Mouse (Mus musculus) cerebellum, adult (tissue): ENCODE results near the gene Cacna1e.

Experiments
- ATAC-seq: cut with Nextera tagmentation; 2 replicates; pipeline ENCODE4 v1.9.2; 2017; ENCODE audit warnings: mild to moderate bottlenecking, moderate library complexity, mixed read lengths; ENCODE audit not compliant: insufficient number of reproducible peaks, low FRiP score, low TSS enrichment

Gene Cacna1e

DNA sequence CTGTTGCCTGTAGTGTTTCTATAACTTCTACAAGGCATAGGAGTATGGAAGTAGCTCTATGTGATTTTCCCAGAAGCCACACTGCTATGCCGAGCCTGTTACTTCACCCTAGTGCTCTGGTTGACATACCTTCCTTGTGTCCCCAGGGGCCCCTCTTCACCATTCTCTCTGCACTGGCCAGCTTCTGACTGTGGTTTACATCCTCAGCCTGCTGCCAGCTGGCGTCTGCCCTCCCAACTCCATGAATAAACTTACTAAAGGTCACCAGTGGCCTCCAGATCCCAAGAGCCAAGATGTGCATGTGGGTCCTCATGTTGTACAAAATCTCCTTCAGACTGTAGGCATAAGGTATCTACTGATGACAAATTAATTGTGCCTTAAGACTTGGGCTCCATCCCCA, 230.3 kb downstream of the Cacna1e start:
- no peak for ATAC-seq

DNA sequence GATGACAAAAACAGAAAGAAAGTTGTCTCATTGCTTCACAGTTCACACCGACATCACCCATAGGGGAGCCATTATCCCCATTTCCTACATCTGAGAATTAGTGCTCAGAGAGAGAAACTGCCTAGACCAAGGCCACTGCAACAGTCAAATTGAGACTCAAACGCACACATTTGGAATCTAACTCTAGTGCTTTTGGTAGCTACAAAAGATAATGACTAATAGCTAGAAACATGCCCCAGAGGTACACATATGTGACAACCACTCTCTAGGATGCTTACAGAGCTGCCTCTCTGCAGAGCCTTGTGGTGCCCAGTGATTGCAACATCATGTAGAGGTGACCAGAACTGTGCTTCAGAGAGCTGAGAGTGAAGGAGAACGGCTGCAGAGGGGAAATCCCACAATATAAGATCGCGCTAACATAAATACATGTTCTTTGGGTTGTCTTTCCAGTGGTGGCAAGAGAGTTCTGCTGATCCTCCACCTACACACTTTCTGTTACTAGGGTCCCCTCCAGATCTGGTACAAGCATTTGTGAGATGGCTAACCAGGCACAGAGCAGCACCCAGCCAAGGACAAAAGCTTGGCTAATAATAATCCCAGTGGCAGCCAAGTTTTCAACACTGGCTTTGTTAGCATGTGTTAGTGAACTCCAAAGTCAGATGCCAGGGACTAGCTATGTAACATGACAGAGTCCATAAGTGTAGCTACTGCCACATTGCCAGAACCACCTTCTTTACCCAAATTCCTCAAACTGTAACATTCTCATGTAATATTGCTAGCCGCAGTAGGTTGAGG, 237.9 kb downstream of the Cacna1e start:
- no peak for ATAC-seq

DNA sequence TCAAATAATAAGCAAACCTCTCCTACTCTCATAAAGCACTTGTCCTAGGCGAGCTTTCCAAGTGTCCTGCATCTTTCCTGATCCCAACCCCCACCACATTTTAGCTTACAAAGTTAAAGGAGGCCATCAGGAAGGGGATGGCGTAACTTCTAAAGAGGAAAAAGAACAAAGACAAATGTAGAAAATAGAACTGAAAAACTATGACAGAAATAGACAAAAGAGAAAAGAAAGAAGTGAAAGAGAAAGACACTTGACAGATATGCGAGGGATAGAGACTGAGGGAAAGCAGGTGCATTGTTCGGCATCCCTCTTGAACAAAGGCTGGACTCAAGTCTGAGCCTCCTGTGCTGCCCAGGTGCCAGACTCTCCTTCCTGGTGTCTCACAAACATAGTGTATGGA, 246.5 kb downstream of the Cacna1e start:
- ATAC-seq: no peak

DNA sequence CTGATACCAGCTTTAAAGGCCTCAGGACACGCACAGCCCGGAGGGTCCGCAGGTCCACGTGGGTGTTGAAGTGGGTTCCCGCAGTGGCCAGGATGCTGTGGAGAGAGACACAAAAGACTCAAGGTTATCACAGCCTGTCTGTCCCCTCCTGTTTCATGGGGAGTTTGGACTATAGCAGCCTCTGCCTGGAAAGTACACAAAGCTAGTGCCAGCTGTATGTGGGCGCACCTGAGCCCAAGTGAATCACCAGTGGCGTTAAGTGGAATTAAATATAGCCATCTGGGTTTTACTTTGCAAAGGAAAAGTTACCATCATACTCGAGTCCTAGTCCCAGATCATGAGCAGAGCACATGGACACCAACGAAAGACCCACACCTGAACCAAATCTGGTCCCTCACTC, 248.5 kb downstream of the Cacna1e start:
- no peak for ATAC-seq

DNA sequence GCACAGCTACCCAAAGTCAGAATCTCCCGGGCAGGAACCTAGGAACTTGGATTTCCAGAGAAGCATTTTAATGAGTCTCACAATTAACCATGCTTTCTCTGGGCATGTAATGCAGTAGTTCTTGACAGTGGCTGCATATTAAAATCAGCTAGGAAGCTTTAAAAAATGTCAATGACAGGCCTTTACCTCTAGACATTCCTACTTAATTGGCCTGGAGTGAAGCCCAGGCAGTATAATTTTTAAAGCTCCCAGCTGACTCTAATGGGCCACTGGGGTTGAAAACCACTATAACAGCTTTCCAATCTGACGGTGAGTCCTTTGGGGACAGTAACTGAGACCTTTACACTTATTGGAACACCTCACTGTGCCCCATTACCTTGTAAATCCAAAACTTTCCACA, 251.4 kb downstream of the Cacna1e start:
- ATAC-seq: no peak

DNA sequence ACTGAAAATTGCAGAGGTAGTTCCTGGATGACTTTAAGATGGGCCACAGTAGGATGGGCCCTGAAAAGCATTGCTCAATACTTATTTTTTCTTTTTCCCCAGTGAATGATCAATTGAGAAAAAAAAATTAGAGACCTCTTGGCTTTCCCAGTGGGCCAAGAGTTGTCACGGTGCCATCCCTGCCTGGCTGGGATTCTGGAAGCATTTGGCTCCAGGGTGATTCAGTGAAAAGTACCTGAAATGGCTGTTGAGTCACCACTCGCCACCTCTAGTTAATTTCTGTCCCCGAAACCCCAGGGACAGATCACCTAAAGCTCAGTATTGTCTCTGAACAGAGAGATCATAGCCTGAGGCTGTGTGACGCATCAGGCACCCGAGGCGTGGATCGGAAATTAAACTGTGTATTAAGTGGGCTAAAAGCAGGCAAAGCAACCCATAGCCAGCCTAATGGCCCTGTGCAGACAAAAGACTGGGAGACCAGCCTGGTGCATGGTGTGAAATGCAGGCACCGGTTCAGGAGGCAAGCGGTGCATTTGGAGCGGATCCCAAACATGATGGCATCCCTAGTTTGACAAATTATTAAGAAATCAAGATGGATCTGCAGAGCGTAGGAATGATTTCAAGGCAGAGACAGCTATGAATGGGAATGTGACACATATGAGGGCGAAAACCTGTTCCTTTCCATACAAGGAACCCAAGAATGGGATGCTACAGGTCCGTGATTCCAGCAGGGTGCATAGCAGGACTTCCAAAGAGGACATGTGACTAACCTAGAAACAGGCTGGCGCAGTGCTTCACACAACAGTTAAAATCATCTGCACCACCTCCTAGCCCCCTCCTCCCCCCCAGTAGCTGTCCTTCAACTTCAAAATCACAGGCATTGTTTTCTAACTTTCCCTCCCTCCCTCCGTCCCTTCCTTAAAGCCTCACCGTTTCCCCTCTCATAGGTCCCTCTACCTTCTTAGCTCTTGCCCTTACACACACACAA, 261.3 kb downstream of the Cacna1e start:
- ATAC-seq: peak; percentile 85

DNA sequence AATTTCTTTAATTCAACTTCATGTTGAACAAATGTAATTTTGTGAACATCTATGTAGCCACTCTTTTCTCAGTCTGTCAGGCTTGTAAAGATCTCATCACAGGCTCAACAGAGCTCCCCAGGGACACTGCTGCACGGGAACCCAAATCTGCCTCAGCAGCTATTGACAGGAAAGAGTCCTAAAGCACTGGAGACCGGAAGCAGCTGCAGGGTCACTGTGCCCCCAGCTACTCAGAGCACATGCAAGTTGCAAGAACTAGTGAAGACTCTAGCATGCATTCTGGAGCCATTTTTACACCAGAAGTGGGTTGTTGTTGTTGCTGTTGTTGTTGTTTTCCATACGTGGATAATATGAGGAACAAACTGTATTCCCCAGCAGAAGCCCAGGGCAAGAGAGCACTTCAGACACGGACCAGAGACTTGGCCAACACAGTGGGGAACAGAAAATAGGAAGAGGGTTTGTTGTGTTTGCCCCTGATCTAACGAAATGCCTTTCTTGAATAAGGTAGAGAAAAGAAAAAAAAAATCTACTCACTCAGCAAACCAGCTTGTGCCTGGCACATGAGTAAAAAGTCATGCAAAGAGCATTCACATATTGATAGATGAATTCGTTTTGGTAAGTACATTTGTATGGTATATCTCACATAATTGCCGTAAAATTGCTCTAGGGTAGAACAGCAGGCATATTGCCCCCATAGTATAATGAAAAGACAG, 266.4 kb downstream of the Cacna1e start:
- no peak for ATAC-seq

DNA sequence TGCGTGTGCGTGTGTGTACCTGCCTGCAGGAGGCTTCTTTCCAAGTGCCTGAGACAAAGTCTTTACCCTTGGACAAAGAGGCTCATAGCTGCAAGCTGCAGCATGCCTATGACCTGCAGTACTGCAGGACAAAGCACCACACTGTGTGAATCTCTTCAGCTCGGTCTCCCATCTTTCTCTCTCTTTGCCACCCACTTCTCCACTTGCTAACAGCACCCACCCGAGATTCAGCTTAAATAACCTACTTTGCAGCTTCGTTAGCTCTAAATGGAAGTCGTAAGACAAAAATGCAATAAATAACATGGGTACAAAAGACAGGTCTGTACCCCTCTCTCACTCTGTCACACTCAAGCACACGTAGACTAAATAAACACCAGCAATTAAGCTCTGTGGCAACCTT, 268.5 kb downstream of the Cacna1e start:
- ATAC-seq: no peak

DNA sequence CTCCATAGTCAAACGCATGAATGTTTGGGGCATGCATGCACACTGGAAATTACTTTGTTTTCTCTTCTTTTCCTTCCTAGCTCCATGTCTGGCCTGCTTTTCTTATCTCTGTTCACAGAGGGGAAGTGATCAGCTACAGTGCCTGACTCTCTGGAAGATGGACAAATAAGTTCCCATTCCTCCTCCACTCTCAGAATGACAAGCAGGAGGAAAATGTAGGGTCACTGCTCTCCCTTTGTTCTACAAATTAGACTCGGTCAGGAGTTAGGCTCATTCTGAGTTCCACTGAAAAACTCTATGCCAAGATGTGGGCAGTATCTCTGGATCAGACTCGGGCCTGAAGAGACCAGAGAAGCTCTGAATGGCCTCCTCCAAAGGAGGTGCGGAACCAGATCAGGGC, 275.8 kb downstream of the Cacna1e start:
- no peak for ATAC-seq

DNA sequence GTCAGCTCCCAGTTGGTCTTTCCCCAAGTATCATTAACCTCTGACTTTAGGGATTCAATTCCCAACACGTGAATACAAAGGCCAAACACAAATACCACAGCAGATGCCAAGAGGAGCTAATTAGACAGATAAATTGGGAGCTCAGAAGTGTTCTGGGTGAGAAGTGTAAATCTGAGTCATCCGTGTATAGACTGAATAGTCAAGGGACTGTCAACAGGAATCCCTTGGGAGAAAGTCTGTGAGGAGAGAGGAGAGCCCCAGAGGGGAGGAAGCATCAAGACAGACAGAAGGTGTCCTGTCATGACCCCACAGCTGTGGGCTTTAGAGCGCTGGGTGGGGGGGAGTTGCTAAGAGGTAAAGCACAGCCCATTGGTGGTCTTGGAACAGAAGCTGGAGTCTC, 276.9 kb downstream of the Cacna1e start:
- ATAC-seq: no peak

DNA sequence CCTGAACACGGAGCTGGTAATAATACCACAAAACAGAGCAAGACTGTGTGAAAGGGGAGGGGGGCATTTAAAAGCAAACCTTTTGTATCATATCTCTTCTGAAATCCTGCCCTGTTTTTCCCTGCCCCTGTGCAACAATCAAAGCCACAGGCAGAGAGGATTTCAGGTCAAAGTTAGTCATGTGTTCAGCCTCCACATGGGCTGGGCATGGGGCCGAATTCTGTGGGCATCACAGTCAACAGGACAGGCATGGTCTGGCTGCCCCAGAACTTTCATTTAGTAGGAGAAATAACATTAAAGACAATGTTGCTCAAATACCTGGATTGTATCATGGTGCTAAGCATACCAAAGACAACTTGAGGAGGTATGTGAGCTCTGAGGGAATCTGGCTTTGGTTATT, 278.7 kb downstream of the Cacna1e start:
- 0 out of 2 replicates have a peak, but pooled peaks have one; percentile 41 for ATAC-seq

DNA sequence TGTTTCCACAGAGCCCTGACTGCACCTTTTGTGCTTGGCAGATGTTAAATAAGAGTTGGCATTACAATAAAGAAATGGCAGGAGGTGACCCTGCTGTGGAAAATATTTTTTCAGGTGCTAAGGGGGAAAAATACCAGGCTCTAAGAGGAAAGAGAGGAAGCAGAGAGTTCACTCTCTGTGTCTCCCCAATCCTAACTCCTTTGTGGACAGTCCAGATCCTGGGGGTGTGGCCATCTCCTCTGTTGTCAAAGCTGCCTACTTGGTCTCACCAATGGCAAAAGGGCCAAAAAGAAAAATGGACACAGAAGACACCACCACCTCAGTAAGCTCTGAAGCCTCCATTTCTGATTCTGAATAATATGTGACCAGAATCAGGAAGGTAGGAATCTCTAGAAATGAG, 280.5 kb downstream of the Cacna1e start:
- no peak for ATAC-seq

DNA sequence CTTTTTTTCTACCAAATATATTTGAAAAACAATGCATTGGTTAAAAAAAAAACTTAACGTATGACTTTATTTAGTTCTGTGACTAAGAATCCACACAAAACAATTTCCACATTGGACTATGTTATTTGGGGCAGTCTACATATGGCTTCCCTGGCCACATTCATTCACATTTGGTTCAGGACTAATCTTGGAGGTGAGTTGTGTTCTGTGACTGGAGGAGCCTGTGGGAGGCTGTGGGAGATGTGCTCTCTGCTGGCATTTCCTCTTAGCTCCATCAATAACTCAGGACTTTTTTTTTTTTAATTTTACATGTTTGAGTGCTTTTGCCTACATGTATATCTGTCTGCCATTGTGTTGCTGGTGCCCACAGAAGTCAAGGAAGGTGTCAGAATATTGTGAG, 281.8 kb downstream of the Cacna1e start:
- ATAC-seq: no peak

DNA sequence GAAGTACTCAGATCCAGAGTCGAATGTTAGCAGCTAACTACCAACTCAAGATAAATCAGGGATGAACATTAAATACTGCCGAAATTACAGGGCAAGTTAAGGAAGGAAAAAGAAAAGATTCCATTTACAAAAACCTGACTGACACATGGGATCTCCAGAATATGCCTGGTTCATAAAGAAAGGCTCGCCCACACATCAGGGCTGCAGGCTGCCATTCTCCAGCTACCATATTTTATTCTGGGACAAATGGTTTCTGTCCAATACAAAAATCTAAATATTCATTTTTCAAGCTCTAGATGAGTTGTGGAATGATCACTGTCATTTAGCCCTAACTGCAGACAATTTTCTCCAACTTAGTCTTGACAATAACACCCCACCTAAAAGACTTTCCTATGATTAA, 301.8 kb downstream of the Cacna1e start:
- no peak for ATAC-seq

DNA sequence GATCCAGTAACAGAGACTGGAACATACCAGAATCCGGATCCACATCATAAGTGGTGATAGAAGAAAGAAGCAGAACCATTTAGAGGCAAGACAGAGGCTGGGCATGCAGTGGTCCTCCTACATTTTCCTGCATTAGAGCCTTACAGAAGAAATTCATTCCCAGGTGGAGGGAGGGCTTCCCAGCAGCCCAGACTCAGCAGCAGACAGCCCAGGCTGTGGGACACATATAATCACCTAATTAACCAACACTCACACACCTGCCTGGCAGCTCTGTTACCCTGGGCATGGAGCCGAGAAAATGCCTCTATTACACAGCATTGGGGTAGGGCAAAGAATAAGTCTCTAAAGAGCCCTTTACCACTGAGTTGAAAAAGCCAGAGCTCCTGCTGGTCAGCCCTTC, 304.4 kb downstream of the Cacna1e start:
- no peak for ATAC-seq

DNA sequence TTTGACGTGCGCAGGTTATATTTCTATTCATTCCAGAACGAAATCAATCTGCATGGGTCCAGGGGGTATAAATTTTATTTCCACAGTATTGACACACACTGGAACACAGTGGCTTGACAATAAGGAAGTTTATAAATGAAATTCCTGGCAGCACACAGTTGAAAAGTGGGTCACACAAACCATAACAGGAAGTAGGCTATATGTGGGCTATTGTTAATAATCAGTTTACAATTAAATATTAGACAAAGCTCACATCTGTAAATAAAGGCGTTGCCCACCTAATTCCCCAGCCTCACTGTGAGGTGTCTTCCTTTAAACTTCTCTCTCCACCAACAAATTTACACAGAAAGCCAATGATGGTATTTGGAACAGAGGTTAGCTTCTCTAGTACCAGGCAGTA, 305.6 kb downstream of the Cacna1e start:
- ATAC-seq: no peak

DNA sequence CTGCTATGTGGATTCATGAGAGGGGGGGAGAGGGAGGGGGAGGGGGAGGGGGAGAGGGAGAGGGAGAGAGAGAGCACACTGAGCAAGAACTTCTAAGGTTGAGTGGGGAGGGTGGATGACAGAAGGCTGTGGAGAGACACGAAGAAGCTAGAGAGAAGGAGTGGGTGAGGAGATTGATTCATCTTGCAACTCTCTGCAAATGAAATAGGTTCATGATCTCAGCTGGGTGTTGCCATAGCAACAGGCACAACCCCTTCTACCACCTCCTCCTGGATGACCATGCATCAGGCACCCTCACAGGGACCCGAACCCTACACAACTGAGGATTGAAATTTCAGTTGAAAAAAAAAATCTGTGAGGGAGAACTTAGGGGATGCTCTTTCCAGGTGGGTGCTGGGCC, 307.9 kb downstream of the Cacna1e start:
- ATAC-seq: no peak

DNA sequence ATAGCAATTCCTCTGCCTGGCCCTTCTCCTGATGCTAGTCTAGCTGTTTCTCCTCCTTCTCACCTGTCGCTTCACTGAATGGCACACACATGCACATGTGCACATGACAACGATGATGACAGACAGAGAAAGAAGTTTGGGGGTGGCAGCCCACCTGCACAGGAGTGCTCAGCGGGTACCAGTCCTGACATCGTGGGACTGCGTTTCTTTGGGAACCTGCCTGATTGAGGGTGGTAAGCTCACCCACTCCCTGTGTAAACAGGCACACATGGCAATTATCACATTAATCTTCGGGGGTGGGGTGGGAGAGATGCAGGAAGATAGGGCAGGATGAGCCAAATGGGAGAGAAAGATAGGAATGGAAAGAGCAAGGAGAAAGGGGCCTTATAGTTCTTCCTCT, 318.3 kb downstream of the Cacna1e start:
- no peak for ATAC-seq

DNA sequence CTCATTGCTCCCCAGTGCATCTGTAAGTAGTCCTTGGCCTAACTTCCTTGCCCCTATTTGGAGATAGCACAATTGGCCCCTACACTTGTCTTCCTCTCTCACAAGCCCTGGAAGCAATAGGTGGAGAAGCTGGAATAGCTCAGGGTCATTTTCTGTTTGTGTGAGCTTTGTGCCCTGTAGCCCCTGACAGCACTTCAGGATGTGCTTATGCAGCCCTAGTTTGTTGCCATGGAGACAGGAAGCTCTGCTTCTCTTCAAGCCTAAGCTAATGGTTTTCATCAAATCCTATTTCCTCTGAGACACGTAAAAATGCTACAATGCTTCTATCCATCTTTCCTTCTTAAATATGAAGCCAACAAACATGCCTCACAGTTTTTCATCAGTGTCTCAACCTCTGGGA, 328.5 kb downstream of the Cacna1e start:
- no peak for ATAC-seq

DNA sequence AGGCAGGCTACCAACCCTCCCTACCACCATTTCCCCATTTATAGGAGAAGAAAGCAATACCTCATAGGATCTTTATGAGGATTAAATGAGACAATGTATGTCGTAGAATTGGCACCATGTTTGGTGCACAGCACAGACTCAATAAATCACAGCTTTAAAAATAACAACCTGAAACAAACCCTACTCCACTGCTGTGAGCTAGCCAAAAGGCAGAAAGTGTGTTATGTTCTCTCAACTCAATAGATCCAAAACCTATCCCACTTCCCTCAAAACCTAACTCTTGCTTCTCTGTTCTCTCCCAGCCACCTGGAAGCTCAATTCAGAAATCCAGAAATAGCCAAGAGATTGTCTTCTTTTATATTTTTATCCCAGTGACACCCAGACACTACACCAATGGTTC, 331.2 kb downstream of the Cacna1e start:
- ATAC-seq: no peak

DNA sequence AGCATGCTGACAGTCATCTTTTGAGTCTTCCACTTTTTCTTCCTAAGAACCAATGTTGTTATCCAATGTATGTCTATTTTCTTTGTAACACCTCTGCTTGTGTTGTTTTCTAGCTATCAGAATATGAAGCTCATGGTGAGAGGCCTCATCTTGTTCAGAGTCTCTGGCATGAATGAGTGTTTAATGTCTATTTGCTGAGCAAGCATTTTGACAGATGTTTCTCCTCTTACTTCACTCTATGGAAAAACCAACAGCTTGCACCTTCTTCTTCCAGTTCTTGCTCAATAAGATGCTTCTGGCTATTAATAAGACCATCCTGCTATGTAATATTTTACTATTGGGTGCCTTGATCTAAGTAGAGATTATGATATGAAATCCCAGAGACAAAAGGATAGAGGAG, 346.9 kb downstream of the Cacna1e start:
- ATAC-seq: no peak
